Mouse (Mus musculus) frontal cortex, adult (tissue): Measurements from ENCODE around the gene Ankrd33.
A peak's percentile ranks its signal among the peaks of the same experiment; 100 is the strongest.
"Not testable (repeated sequence)": the region's sequence is repeated elsewhere in the genome, so short reads cannot be mapped to it uniquely, and the experiment has no call there.

Experiments
- ATAC-seq: cut with Nextera tagmentation; 2 replicates; pipeline ENCODE4 v1.9.2; 2017; ENCODE audit warnings: mild to moderate bottlenecking, moderate library complexity, mixed read lengths; ENCODE audit not compliant: low TSS enrichment

Ankrd33 gene

DNA sequence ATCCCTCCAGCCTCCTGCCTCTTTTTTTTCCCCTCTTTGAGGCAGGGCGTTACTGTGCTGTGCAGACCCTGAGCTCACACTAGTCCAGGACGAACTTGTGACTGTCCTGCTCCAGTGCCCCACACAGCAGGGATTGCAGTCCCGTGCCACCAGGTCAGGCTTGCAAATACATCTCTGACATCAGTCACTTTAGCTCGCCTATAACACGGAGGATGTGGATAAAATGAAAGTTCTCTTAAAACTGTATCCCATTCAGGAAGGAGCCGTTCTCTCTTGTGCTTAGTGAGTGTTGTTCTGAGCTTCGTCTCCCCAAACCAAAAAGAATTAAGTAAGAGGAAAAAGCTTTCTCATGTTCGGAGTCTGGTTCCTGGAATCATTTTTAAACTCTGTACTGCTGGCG lies 29.1 kb upstream of the Ankrd33 start:
- ATAC-seq, result no peak

DNA sequence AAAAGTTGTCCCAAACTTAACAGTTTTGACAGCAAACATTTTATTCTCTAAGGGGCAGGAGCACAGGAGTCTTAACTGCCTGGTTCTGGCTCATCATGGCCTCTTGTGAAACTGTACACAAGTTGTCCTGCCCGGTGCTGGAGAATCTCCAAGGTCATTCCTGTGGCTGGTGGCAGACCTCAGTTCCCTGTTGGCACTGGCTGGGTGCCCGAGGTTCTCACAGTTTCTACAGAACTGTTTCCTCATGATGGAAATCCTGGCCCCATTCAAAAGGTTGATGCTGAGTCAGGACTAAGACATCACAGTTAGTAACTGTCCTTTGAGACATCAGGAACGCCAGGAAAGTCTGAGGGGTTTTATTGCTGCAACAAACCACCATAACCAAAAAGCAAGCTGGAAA lies 28.6 kb upstream of the Ankrd33 start:
- ATAC-seq, result no peak

DNA sequence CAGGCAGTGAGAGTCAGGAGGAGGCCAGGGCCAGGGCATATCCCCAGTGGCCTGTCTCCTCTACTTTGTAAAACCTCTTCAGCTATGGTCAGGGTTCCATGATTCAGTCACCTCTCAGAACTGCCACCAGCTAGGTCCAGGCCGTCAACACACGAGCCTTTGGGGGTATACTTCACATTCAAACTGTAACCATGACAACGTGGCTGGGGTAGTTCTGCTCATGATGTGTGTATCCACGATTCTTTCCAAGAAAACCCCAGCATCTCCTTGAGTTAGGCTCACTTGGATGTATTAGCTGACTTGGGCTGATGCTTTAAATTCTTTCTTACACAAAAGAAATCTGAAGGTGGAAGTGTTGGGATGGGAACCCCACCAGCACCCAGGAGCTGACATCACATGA lies 27.3 kb upstream of the Ankrd33 start:
- no peak for ATAC-seq

DNA sequence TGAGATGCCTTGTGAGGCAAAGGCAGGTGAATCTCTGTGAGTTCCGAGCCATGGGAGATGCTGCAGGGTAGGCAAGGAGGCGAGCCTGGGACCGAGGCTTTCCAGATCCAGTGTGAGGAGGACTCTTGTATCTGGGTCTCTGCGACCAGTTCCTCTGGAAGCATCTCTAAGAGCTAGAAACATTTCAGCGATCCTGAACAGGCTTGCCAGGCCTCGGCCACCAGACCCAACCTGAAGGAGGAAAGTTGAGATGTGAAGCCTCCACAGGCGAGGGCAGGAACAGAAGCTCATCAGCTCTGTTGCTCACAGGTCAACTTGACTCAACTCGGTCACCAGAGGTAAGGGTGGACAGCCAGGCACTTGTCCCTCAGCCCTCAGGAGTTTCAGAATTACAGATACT lies 24.0 kb upstream of the Ankrd33 start:
- no peak for ATAC-seq

DNA sequence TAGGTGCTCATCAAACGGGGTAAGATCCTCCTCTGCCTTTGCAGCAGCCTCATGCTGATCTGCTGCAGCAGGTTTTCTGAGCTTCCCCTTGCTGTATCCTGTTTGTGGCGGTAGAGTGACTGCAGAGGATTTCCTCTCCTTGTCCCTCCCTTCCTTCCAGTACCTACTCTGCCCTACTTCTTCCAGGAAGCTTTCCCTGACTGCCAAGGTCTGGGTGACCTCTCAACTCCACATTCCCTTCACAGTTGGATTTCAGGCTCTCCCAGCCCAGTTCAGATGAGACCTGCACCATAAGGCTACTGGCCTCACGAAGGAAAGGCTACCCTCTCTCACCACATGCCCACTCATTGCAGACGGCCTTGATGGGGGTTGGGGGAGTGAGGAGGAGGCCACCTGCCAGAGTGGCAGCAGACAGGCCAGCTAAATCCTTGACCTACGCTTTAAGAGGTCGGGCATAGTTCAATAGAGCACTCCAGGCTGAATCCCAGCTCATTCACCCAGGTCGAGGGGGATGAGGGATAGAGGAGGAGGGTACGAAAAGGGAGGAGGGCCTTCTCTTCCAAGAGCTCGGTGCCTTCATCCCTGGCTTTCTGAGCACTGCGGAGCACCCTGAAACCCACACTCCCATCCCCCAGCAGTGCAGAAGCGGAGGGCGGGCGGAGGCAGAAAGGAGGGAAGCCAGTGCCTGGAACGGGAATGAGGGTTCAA lies 23.3 kb upstream of the Ankrd33 start:
- ATAC-seq, result peak; percentile 42; the same call in 1 of the 2 replicates

DNA sequence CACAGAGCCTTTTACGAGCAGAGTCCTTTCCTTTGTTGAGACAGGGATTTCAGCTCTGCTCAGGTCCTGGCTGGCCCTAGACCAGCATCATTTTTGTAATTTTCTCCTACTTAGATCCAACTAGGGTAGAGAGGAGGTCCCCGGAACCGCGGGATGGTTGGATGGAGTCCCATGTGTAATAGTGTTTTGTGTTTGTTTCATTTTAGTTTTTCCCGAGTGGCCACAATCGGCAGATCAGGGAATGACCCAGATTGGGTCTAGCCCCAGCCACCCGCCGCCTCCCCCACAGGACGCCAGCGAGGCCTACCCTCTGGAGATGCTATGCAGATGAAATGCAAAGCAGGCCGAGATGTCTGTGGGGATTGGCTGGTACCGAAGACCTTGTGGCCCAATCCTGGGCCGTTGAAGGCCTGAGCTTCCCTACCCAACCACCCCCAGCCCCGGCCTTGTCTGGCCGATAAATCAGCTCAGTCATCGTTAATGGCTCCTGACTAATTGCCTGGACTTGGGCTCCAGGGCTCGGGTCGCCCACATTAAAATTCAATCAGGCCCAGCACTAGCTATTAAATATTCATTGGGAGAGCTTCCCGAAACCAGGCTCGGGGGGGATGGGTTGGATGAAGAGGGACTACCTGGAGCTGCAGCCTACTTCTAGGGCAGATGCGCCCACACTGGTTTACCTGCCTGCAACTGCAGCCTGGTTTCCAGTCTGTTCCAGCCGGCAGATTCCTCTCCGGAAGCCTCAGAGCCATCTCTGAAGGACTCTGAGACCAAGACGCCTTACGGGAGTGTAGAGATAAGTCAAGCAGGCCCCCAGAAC lies 22.5 kb upstream of the Ankrd33 start:
- peak; percentile 81 for ATAC-seq

DNA sequence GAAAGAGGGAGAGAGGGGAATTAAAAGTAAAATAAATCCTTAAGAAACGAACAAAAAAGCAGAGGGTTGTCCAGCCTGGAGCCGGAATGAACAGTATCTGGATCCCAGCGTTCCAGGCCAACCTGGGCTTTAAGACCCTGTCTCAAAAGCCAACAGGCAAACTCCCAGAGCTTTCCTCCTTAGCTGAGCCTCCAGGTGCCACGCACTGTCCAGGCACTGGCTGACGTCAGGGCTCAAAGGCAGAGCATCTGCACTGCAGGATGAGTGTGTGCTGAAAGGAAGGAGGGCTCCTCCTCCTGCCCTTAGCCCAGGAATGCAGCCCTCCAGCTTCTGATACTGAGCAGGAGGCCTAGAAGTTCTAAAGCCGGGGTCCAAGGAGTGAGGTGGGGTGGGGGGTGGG lies 21.6 kb upstream of the Ankrd33 start:
- ATAC-seq, result no peak

DNA sequence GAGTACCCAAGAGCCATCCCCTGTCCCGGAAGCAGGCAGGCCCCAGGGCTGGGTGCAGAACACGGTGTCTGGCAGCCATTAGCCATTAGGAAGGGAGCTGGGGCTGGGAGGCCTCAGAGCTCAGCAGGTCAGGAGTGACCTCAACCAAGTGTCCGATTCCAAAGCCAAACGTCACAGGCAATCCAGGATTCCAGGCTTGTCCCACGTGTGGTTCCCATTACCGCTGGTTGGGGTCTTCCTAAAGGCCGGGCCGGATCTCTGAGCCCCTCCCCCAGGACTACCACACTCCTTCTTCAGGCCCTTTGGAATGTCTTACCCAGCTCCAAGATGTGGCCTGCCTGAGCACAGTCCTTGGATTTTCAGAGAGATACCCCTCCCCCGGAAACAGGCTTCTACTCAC lies 20.6 kb upstream of the Ankrd33 start:
- no peak for ATAC-seq

DNA sequence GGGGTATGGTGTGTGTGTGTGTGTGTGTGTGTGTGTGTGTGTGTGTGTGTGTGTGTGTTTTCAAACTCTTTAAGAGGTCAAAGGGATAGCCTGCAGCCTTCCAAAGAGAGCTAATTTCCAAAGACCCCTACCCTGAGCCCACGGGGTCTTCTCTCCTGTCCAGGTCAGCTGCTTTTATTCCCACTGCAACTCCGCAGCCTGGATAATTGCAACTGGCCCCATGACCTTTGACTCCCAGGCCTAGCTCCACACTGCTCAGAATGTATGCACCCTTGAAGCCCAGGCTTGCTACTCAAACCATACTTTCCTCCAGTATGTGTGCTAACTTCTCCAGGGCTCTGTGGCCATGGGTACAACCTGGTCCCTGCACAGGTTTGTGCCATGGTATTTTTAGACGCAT lies 20.2 kb upstream of the Ankrd33 start:
- no peak for ATAC-seq

DNA sequence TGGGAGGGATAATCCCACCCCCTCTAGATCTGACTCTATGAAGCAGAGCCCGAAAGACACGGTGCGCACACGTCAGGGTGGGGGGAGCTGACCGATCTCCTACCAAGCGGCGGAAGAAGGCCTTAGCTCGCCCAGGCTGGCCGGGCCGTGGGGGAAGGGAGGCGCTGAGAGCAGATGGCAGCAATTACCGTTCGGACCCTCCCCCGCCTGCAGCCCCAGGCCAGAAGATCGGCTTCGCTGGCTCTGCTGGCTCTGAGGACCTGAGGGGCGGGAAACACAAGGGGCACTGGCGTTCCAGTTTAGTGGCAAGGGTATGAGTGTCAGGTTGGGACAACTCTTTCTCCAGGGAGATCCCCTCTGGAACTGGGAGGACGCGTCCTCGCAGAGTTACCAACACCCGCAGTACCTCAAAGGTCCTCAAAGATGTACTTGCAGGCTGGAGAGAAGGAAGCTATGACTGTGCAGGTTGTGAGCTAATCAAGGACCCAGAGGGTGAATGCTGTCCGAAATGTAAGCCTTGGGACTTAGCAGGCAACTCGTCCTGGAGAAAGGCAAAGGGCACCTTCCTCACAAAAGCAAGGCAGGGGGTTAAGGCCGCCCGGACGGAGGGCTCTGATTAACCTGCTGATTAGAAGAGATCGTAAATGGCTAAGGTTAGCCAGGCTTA lies 17.4 kb upstream of the Ankrd33 start:
- no peak for ATAC-seq

DNA sequence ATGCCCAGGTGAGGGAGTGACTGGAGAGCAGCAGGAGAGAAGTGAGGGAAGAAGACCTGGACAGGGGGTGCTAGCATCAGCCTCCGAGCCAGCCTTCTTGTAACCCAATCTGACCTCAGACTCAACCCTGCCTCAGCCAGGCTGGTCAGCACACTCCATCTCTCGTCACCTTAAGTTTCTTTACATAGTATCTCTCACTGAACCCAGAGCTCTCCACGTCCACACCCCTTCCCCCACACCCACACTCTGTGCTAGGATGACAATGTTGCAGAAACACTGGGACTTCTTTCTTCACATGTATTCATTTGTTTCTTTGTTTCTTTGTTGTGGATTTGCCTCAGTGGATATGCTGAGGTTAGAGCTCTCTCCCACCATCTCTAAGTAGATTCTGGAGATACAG lies 14.6 kb upstream of the Ankrd33 start:
- no peak for ATAC-seq

DNA sequence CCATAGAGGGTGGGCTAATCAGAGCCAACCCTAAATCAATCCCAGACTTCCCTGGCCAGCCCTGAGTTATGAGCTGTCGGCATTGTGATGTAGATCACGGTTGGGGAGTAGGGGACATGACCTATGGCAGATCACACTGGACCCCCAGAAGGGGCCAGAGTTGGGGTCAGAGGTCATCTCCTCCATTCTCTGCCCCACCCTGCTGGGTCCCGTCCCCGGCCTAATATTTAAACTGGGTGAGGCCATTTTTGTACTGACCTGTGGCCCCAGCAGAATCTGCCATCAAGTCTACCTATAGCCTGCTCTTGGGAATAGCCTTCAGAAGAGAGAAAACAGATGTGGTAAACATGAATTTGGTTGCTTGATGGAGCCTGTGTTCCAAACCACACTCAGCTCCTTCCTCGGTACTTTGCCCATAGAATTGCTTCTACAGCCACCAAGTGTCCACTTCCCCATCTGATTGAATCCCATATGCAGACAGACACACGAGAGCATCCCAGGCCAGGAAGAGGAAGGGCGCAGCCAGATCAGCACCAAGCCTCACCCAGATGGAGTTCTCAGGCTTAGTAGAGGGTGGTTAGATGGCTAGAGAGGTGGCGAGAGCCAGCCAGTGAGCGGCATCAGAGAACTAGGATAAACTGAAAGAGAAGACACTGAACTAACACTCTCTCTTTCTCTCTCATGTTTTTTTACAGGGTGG lies 11.8 kb upstream of the Ankrd33 start:
- no peak for ATAC-seq

DNA sequence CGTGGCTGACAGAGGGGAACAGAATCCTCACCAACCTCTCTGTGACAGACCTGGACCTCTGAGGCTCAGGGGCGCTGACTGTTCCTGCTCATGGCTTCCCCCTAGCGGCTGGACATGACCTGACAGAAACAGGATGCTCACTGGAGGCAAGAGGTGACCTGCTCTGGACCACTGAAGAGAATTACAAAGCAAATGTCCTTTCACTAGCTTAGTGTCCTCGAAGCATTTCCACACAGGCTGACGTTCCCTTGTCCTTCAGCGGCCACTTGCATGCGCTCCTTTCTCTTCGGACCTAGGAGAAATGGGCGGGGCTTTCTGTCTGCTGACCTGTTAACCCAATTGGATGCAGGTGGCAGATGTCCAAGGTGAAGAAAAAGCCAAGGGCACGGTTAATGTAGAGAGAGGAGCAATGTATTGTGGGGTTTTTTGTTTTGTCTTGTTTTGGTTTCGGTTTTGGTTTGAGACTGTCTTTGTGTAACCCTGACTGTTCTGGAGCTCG lies 10.0 kb upstream of the Ankrd33 start:
- ATAC-seq, result peak; percentile 84; the same call in 1 of the 2 replicates

DNA sequence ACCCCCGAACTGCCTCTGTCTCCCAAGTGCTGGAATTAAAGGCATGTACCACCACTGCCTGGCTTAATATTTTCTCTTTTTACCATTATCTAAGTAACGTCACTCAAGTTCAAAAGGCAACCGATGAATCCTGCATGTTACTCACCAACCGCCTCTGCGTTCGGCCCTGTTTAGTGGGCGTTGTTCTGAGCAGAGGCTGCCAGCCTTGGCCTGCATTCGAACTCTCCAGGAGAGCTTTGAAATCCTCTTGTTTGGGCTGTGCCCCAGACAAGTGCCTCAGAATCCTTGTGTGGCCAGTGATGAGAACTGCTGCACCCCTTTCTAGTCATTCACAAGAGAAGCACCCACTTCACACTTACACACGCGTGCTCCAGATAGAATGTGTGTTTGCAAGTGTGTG lies 9.5 kb upstream of the Ankrd33 start:
- peak; percentile 57; the same call in 1 of the 2 replicates for ATAC-seq

DNA sequence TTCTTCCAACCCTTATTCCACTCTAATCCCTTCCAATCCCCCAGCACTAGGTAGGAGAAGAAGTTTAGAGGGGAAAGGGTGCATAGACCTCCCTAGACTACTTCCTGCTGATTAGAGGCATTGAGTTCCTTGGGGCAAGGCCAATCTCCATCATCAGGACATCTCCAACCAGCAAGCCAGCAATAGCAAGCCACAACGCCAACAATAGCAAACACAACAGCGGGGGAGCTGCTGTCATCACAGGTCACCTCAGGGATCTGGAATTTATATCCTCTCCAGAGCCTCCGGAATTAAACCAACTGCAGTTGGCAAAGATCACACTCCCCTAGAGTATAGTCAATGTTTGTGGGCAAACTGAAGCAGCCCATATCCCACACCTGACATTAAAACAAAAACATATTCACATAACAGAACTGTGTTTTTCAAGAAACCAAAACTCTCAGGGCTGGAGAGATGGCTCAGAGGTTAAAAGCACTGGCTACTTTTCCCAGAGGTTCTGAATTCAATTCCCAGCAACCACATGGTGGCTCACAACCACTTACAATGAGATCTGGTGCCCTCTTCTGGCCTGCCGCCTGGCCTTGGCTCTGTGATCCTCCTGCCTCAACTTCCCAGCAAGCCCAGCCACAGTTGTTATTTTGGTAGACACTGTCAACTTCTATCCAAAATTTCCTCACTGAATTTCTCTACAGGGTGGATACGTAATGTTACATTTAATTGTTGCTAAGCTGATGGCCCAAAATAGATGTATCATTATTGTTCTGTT lies 7.5 kb upstream of the Ankrd33 start:
- no peak for ATAC-seq

DNA sequence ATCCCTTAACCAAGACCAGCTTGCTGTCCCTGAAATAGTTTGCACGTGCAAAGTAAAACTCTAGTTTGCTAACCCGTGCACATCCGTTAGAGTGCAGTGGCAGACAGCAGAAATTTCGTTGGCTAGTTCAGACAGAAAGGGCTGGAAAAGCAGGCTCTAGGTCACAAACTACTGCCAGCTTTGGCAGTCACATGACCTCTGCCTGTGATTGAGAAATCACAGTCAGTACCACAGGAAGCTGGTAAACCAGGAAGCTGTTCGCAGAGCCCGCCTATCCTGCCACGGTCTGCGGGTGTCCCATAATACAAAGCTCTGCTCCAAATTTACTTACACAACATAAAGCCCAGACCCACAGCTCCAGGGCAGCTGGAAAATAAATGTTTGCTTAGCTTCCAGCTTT lies 2.4 kb upstream of the Ankrd33 start:
- ATAC-seq, result no peak

DNA sequence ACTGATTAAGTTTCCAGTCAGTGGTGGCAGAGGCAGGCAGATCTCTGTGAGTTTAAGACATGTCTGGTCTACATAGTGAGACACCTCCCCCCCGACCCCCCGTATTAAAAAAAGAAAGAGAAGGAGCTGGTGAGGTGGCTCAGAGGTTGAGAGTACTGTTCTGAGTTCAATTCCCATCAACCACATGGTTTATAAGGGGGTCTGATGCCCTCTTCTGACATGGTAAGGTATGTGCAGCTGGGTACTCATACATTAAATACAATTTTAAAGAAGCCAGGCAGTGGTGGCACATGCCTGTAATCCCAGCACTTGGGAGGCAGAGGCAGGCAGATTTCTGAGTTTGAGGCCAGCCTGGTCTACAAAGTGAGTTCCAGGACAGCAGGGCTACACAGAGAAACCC lies 1.8 kb upstream of the Ankrd33 start:
- ATAC-seq, result not testable (repeated sequence)

DNA sequence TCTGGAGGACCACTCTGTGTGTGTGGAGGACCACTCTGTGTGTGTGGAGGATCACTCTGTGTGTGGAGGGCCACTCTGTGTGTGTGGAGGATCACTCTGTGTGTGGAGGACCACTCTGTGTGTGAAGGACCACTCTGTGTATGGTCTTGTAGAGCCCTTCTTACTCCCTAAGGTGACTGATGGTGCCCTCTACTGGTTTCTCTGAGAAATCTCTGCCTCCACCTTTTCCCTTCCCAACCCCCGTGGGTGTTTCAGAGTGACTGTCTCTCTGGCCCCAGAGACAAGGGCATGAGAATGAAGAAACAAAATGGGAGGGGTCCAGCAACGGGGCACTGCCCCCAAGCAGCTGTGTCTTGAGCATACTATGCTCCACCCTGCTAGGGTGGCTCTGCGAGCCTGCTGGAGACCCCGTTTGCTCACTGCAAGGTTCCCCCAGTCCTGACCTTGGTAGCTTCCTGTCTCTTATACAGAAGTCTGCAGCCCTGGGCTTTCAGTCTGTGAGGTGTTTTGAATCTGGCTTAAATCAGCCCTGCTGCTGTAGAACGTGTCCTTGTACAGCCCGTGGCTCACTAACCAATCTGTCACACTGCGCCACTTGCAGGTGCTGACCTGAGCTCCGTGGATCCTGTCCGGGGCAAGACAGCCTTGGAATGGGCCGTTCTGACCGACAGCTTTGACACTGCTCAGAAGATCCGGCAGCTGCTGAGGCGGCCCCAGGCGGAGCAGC lies 3.0 kb downstream of the Ankrd33 start:
- ATAC-seq, result peak; percentile 76

DNA sequence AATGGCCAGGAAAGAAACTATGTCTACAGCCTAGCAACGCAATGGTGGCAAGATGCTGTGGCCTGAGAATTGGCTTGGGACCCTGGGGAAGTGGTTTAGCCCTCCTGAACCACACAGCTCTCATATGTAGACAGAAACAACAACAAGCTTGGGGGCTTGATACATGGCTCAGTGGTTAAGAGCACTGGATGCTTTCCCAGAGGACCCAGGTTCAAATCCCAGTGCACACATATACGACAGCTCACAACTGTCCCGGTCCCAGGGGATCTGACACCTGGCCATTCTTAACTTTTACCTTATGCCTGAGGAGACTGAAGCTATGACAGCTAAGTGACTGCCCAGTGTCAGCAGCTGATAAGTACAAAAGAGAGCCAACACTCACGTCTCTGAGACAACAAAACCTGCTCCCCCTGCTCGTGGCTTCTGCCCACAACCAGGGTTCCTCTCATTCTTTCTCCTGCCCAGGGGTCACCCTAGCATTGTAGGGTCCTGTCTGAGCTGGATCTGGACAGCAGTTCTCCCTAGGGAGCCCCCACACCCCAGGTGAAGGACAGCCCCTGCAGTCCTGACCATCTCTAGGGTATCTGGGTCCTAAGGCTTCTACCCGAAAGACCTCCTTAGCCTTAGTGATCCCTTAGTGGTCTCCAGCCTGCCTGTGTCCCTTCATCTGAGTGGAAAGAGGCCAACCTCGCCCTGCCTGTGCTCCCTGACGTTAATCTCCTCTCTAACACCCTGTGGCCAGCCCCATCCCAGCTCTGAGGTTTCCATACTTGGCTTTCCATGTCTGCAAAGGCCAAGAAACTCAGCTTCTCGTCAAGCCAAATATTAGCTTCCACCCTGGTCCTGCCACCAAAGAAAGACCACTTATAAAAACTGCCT lies 6.1 kb downstream of the Ankrd33 start:
- ATAC-seq, result no peak

DNA sequence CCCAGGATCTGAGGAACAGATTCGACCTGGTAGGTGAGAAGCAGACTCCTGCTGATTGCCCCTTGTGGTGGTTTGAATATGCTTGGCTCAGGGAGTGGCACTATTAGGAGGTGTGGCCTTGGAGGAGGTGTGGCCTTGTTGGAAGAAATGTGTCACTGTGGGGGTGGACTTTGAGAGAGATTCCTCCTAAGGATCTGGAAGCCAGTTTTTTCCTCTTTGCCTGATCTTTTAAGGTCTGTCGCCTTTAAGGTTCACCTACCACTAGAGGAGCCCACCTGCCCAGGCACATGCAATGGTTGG lies 6.7 kb downstream of the Ankrd33 start:
- ATAC-seq, result no peak
